Mouse (Mus musculus) embryonic facial prominence, embryonic 14.5 days (tissue): Measurements from ENCODE around the gene Arg1. TPM values are rescaled to one million over a fixed set of nuclear protein-coding genes. Genes with fewer than 3 reads are reported as not detected.

Experiments
- ATAC-seq: fragments of 200-750 bp; cut with Nextera tagmentation; 2 replicates; pipeline ENCODE4 v1.8.0; 2017; ENCODE audit warnings: low read depth, moderate number of reproducible peaks, moderate TSS enrichment
- DNase-seq: peaks from one replicate; pipeline ENCODE4 v3.0.0-alpha.2; 2015; ENCODE audit warnings: low spot score
- H3K27ac ChIP-seq: fragments of 300-500 bp; sonication (generic); replicated peaks from 2 replicates; pipeline ENCODE4 v1.5.1; 2014; ENCODE audit warnings: low read depth, mild to moderate bottlenecking, low read length, moderate library complexity
- H3K27me3 ChIP-seq: fragments of 300-500 bp; sonication (generic); replicated peaks from 2 replicates; pipeline ENCODE4 v1.6.1; 2014; ENCODE audit warnings: low read length; ENCODE audit not compliant: control insufficient read depth, insufficient read depth
- H3K36me3 ChIP-seq: fragments of 300-500 bp; sonication (generic); 2 replicates; pipeline ENCODE4 v1.6.1; 2014; ENCODE audit warnings: low read length, mixed read lengths; ENCODE audit not compliant: control insufficient read depth, insufficient read depth
- H3K4me1 ChIP-seq: fragments of 300-500 bp; sonication (generic); 2 replicates; pipeline ENCODE4 v1.6.1; 2014; ENCODE audit warnings: antibody characterized with exemption, low read length; ENCODE audit not compliant: control insufficient read depth, insufficient read depth
- H3K4me2 ChIP-seq: fragments of 300-500 bp; sonication (generic); 2 replicates; pipeline ENCODE4 v1.6.1; 2014; ENCODE audit warnings: low read depth, mild to moderate bottlenecking, low read length, moderate library complexity, mixed read lengths
- H3K4me3 ChIP-seq: fragments of 300-500 bp; sonication (generic); 2 replicates; pipeline ENCODE4 v1.5.1; 2014; ENCODE audit warnings: low read depth, mild to moderate bottlenecking, low read length
- H3K9ac ChIP-seq: fragments of 300-500 bp; sonication (generic); 2 replicates; pipeline ENCODE4 v1.6.1; 2014; ENCODE audit warnings: low read depth, mild to moderate bottlenecking, low read length, moderate library complexity, mixed read lengths
- H3K9me3 ChIP-seq: fragments of 300-500 bp; sonication (generic); 2 replicates; pipeline ENCODE4 v1.6.1; 2016; ENCODE audit warnings: low read length; ENCODE audit not compliant: control insufficient read depth
- WGBS: fragments of 180-500 bp; shearing (Covaris S2); extraction: QIAGEN DNeasy Blood & Tissue Kit; methylation state at CpG from one replicate; pipeline ENCODE4 v1.1.7; 2014; 5-methylcytosine and 5-hydroxymethylcytosine counted together
- polyA plus RNA-seq: library from polyadenylated mRNA; unstranded; fragments of >200 nt; fragmentation: Nextera tagmentation; extraction: Ambion mirVana; gene quantifications from 2 replicates; pipeline ENCODE4 v1.2.1, GENCODE M21; 2014

The Arg1 gene
- polyA plus RNA-seq, 1 experiment from 2014 or later = 5.3 TPM

- Histone ChIP-seq H3K4me2 (peak overlapping the region; percentile 11; the same call in 1 of the 2 replicates), H3K36me3 (no peaks in the 10 kb centered on the region), H3K9me3 (no peaks in the 10 kb centered on the region), H3K9ac (no peak overlapping the region), H3K4me3 (no peak overlapping the region), H3K27me3 (no peaks in the 10 kb centered on the region), H3K4me1 (no peaks in the 10 kb centered on the region), H3K27ac (no peak overlapping the region)
- peak; percentile 52 for DNase-seq
- ATAC-seq = peak; percentile 79; the same call in 1 of the 2 replicates
- WGBS = 53% methylated on average over 15 of the region's 15 CpGs
Observed at GRCm38 (mm10) chr10:24959043-24959916, 32.0 kb upstream of the Arg1 start.

- peak; percentile 16; the same call in 1 of the 2 replicates for ATAC-seq
- no peak for DNase-seq
- Histone ChIP-seq H3K4me1 (no peaks in the 10 kb centered on the region), H3K9me3 (no peaks in the 10 kb centered on the region), H3K36me3 (no peaks in the 10 kb centered on the region), H3K9ac (no peak overlapping the region), H3K4me3 (no peak overlapping the region), H3K27me3 (no peaks in the 10 kb centered on the region), H3K4me2 (peak overlapping the region; percentile 11; the same call in 1 of the 2 replicates), H3K27ac (no peak overlapping the region)
- WGBS = 65% methylated on average over 15 of the region's 15 CpGs
Observed at GRCm38 (mm10) chr10:24958280-24959042, 31.2 kb upstream of the Arg1 start.

GRCm38 (mm10) chr10:24953876-24954275, 26.6 kb upstream of the Arg1 start:
- ATAC-seq (no peak), DNase-seq (no peak)
- no peaks in the 10 kb centered on the region for H3K27me3 ChIP-seq
- H3K36me3 ChIP-seq = no peaks in the 10 kb centered on the region
- WGBS = 79% methylated on average over 6 of the region's 6 CpGs
- H3K4me2 ChIP-seq = no peak overlapping the region
- no peak overlapping the region for H3K9ac ChIP-seq
- H3K4me3 ChIP-seq = no peak overlapping the region
- no peak overlapping the region for H3K27ac ChIP-seq
- no peaks in the 10 kb centered on the region for H3K4me1 ChIP-seq
- H3K9me3 ChIP-seq = no peaks in the 10 kb centered on the region

- DNase-seq (no peak), ATAC-seq (no peak)
- no peaks in the 10 kb centered on the region for H3K36me3 ChIP-seq
- no peaks in the 10 kb centered on the region for H3K9me3 ChIP-seq
- no peaks in the 10 kb centered on the region for H3K27me3 ChIP-seq
- no peak overlapping the region for H3K27ac ChIP-seq
- WGBS = 77% methylated on average over 7 of the region's 7 CpGs
- no peak overlapping the region for H3K9ac ChIP-seq
- H3K4me2 ChIP-seq = no peak overlapping the region
- H3K4me1 ChIP-seq = no peaks in the 10 kb centered on the region
- no peak overlapping the region for H3K4me3 ChIP-seq
Observed at GRCm38 (mm10) chr10:24952549-24952948, 25.3 kb upstream of the Arg1 start.

- H3K9me3 ChIP-seq = no peaks in the 10 kb centered on the region
- H3K4me3 ChIP-seq = no peak overlapping the region
- no peak for DNase-seq
- H3K4me2 ChIP-seq = no peak overlapping the region
- no peaks in the 10 kb centered on the region for H3K4me1 ChIP-seq
- H3K27me3 ChIP-seq = no peaks in the 10 kb centered on the region
- 85% methylated on average over 8 of the region's 8 CpGs for WGBS
- no peak overlapping the region for H3K9ac ChIP-seq
- ATAC-seq = no peak
- H3K27ac ChIP-seq = no peak overlapping the region
- no peaks in the 10 kb centered on the region for H3K36me3 ChIP-seq
Observed at GRCm38 (mm10) chr10:24951575-24951974, 24.3 kb upstream of the Arg1 start.

GRCm38 (mm10) chr10:24950223-24950622, 22.9 kb upstream of the Arg1 start:
- Histone ChIP-seq H3K4me2 (no peak overlapping the region), H3K9me3 (no peaks in the 10 kb centered on the region), H3K27me3 (no peaks in the 10 kb centered on the region), H3K4me3 (no peak overlapping the region), H3K36me3 (no peaks in the 10 kb centered on the region), H3K9ac (no peak overlapping the region), H3K27ac (no peak overlapping the region), H3K4me1 (no peaks in the 10 kb centered on the region)
- no peak for ATAC-seq
- 65% methylated on average over 4 of the region's 4 CpGs for WGBS
- no peak for DNase-seq

GRCm38 (mm10) chr10:24948278-24948677, 21.0 kb upstream of the Arg1 start:
- WGBS = 62% methylated on average over 8 of the region's 8 CpGs
- Histone ChIP-seq H3K4me3 (no peak overlapping the region), H3K4me1 (no peaks in the 10 kb centered on the region), H3K4me2 (no peak overlapping the region), H3K27me3 (no peaks in the 10 kb centered on the region), H3K27ac (no peak overlapping the region), H3K36me3 (no peaks in the 10 kb centered on the region), H3K9ac (no peak overlapping the region), H3K9me3 (no peaks in the 10 kb centered on the region)
- ATAC-seq (no peak), DNase-seq (no peak)

GRCm38 (mm10) chr10:24947871-24948270, 20.6 kb upstream of the Arg1 start:
- H3K27me3 ChIP-seq = no peaks in the 10 kb centered on the region
- ATAC-seq (no peak), DNase-seq (no peak)
- no peak overlapping the region for H3K4me3 ChIP-seq
- no peaks in the 10 kb centered on the region for H3K9me3 ChIP-seq
- no peak overlapping the region for H3K27ac ChIP-seq
- no peak overlapping the region for H3K4me2 ChIP-seq
- WGBS = 79% methylated on average over 3 of the region's 3 CpGs
- H3K9ac ChIP-seq = no peak overlapping the region
- no peaks in the 10 kb centered on the region for H3K4me1 ChIP-seq
- no peaks in the 10 kb centered on the region for H3K36me3 ChIP-seq
